Mouse (Mus musculus) heart, adult 11 months (tissue): ENCODE measurements at regions not wholly inside any gene's neighbourhood (a gene's known extent, or its start where the extent isn't known, plus 50 kb on each side); places are given as distances from the start of the nearest gene placed in this dataset.

Experiments
- DNase-seq: peaks from one replicate; pipeline ENCODE4 v3.0.0; 2022

DNA sequence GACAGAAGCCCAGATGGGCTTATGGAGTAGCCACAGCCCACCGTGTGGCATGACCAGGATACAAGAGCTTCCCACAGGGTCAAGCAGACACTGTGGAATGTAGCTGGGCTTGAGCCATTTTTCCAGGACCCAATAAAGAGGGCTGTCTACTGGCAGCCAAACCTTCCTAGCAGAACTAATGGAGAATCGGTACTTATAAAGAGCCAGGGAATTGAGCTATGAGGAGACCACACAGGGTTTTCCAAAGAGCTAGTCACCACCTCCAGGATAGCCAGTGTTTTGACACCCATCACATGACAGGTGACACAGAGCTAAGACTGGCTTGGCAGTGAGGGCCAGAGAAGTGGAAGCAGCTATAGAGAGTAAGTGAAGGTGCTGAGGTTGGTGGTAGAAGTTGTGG is 149.9 kb downstream of the Map2k4 start:
- peak; percentile 70 for DNase-seq

DNA sequence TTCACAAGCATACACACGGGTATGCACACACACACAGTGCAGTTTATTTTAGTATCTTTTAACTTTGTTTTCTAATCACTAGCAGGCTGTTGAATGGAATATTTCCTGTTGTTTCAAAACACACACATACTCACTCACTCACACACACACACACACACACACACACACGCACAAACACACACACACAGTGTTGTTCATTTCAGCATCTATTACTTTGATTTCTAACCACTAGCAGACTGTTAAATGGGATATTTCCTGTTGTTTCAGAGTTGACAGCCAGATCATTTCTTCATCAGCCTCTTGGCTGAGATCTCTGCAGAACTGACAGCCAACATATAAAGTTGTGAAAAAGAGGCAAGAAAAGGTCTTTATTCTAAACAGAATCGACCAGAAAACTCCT is 150.9 kb downstream of the Map2k4 start:
- DNase-seq, result no peak

DNA sequence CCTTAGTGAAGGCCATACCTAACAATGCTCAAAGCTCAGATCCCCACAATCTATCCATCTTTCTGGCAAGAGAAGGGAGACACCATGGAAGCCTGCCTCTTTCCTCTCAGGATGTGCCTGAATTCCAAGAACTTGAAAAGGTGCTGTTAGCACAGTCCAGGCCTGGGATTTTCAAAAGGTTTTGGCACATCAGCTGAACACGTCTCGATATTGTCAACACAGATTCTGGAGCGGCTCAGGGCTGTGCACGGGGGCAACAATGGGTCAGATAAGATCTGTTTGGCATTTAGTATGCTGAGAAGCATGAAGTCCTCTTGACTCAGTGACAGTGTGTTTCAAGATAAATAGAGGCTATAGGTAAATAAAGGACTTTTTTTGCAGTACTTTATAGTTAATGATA is 152.8 kb downstream of the Map2k4 start:
- peak; percentile 86 for DNase-seq

DNA sequence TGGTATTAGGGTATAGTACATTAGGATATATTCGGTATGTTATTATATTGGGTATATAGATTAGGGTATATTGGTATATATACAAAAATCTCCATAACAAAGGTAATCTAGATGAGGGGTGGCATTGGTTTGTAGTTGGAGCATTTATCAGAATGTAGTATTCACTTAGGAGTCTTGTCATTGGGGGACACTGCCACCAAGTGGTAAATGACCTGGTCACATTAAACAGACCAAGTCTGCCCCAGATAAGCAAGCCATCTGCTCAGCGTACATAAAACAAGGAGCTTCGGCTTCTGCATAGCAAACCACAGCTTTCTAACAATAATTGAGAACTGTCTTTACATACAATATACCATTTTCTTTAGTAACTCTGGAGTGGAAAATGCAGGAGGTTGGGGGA is 156.9 kb downstream of the Map2k4 start:
- peak; percentile 55 for DNase-seq

DNA sequence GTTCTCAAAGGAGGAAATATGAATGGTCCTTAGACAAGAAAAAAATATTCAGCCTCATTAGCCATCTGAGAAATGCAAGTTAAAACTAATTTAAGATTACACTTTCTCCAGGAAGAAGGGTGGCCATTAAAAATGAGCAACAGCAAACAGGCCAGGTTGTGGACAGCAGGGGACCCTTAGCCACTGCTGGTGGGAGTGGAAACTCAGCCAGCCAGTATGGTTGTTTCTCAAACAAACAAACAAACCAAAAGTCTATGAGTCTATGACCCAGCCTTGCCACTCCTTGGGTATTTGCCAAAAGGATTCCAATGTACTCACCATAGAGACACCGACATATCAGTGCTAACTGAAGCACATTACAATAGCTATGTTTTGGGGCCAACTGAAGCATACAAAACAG is 157.7 kb downstream of the Map2k4 start:
- peak; percentile 29 for DNase-seq

DNA sequence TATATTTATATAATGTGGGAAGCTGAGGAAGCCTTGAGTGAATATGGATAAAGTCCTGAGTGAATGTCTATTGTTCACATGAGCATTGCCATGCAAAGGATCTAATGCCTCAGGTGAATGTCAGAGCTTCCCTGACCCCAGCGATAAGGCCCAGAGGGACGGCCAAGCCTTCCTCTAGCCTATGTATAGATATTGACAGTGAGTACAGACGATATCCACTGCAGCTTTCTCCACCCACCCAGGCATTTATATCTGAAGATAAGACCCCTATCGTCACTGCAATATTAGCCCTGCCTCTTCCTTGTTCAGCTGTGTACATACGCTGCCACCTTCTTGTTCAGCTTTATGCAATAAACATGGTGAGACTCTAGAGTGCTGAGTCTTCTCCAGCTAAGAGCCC is 158.8 kb downstream of the Map2k4 start:
- peak; percentile 64 for DNase-seq

DNA sequence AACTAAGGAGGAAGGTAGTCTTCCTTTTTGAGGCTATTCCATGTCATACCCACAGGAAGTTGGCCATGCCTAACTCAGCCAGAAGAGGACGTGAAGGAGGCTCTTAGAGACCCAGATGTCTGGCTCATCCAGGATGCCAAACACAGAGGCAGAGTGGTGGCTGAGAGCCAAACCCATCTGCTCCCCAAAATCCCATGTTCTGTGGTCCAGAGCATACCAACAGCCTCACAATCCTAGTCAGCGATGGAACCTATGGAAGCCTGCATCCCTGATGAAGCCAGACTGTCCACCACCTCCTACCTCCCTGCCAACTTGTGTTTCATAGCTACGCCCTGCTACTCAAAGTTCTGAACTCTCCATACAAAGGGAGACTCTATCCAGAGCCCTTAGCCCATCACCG is 169.1 kb downstream of the Map2k4 start:
- peak; percentile 79 for DNase-seq

- peak; percentile 17 for DNase-seq
These were observed 177.6 kb downstream of the Map2k4 start for GRCm38 (mm10) chr11:65610536-65610935.

DNA sequence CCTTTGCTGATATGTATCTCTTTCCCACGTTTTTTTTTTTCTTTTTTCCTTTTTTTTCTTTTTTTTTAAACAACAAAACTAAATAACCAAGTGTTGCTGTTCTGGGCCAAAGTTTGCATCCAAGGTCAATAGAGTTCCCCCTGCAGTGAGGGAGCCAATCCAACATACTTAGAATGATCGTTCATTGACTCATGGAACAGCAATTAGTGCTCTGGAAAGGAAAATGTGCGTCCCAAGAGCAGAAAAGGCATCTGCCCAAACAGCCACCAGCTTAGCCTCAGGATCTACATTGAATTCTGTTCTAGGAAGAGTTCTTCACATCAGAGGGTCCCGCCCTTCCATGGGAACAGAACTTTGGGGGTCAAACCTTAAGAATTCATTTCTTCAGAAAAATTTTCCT is 179.0 kb downstream of the Map2k4 start:
- DNase-seq, result peak; percentile 58

- no peak for DNase-seq
These were observed 190.6 kb downstream of the Map2k4 start for GRCm38 (mm10) chr11:65597298-65598076.

- no peak for DNase-seq
These were observed 199.6 kb downstream of the Map2k4 start for GRCm38 (mm10) chr11:65588491-65588890.

DNA sequence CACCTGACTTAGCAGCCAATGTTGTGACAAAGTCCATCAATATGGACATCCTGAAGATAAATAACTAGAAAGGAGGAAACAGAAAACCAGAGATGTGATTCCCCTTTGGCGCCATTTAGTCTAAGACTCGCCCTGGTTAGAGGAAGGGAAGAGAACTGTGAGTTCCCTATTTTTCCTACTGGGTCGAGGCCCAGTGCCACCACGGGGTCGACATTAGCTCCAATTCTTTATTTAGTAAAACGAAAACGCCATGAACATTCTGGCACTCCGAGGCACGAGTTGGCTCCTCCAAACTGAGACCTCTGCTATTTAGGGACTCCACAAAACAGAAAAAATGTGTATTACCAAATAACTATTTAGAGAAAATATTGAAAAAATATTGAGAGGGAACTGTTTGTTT is 220.3 kb downstream of the Map2k4 start:
- peak; percentile 49 for DNase-seq

- DNase-seq, result peak; percentile 51
These were observed 229.9 kb downstream of the Map2k4 start for GRCm38 (mm10) chr11:65558236-65558635.

DNA sequence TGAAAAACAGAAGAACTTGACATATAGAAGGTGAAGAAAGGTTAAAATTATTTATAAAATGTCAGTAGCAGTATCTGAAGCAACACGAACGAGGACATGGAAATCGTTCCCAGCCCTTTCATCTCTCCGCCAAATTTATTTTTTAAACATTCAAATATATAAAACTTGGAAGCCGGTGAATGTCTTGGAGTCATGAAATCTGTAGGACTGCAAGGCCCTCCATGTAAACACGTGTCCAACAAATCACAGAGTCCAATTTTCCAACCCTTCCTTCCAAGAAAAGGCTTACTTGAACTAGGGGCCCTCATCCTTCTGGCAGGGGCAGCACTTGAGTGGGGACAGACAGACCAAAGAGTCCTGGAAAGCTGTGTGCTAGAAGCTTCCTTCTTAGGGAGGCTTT is 237.0 kb downstream of the Map2k4 start:
- no peak for DNase-seq

GRCm38 (mm10) chr11:65544281-65544680 is 243.8 kb downstream of the Map2k4 start:
- DNase-seq, result peak; percentile 15

- peak; percentile 4 for DNase-seq
These were observed 244.5 kb downstream of the Map2k4 start for GRCm38 (mm10) chr11:65543581-65543980.

GRCm38 (mm10) chr11:65537046-65537630 is 251.0 kb downstream of the Map2k4 start:
- peak; percentile 70 for DNase-seq

DNA sequence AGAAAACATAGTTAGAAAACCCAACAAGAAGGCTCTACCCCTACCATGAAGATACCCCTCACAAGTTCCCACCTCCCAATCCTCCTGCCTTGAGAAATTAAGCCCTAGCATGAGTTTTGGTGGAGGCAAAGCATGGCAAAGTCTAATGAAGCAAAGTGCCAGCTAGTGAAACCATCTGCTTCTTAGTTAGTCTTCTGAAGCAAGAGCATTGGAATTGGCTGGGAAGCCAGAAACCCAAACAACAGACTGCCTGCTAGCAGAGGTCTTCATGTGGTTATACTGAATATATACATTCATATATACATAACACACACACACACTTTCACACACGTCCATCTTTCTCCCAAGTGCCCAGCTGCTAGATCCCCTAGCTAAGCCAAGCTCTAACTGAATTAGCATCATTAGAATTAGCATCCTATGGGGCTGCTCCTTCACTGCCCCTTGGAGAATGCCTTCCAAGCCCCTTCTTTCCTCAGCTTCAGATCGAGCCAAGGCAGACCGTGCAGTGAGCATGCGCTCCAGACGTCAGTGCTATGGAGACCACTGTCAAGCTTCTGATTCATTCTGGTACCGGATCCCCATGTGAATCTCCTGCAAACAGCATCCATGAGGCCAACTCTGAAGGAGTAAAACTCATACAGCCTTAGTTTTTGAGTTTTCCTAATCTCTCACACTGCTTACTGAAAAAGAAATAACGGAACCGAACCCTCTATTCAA is 252.2 kb downstream of the Map2k4 start:
- peak; percentile 73 for DNase-seq

DNA sequence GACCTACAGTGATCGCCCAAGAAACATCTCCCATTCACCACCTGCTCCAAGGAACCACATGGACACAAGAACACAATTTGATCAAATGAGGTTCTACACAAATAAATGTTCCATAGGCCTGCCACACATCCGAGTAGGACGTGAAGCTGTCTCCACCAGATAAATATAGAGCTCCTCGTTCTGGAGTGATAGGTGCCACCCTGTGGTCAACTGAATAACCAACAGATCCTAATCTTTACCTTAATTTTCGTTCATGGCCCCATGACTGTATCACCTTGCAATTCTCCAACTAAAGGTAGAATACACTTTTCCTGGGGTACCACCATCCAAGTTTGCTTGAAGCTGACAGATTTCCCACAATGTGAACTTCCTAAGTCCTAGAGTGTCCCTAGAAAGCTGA is 257.4 kb downstream of the Map2k4 start:
- DNase-seq, result peak; percentile 19

- DNase-seq, result no peak
These were observed 235.5 kb upstream of the Myocd start for GRCm38 (mm10) chr11:65505106-65505865.

GRCm38 (mm10) chr11:65497979-65498378 is 228.2 kb upstream of the Myocd start:
- DNase-seq, result no peak

GRCm38 (mm10) chr11:65497415-65497814 is 227.6 kb upstream of the Myocd start:
- no peak for DNase-seq

DNA sequence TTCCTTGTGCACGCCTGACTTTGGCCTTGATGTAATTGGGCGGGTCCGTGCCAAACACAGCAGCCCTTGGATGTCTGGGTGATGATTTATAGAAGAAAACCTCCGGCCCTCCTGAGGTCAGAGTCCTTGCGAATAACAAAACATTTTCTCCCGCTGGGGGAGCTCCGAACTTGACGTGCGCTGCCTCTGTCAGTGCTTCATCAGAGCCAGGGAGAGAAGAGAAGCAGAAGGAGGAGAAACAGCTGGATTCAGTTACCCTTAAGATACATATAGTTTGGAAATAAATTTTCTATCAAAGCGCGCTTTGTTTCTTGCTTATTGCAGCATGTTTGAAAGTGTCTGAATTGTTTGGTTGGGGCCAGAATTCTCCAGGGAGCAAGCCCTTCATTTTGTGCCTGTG is 225.2 kb upstream of the Myocd start:
- DNase-seq, result peak; percentile 78
